Mouse (Mus musculus) pancreas, adult 10 weeks (tissue): ENCODE data around the gene Snx32. TPM values are rescaled to one million over a fixed set of nuclear protein-coding genes. Genes with fewer than 3 reads are reported as not detected.

Source experiments
- polyA plus RNA-seq: library from polyadenylated mRNA; stranded (reverse); fragments of 350-450 nt; fragmentation: Illumina TruSeq; extraction: RNeasy Lipid Tissue Mini Kit (QIAGEN cat#74804); gene quantifications from one replicate; pipeline ENCODE4 v1.2.3, GENCODE M21; 2015; ENCODE audit warnings: low read depth, low replicate concordance; ENCODE audit not compliant: insufficient read depth

The Snx32 gene
- polyA plus RNA-seq = 3.4 TPM

DNA sequence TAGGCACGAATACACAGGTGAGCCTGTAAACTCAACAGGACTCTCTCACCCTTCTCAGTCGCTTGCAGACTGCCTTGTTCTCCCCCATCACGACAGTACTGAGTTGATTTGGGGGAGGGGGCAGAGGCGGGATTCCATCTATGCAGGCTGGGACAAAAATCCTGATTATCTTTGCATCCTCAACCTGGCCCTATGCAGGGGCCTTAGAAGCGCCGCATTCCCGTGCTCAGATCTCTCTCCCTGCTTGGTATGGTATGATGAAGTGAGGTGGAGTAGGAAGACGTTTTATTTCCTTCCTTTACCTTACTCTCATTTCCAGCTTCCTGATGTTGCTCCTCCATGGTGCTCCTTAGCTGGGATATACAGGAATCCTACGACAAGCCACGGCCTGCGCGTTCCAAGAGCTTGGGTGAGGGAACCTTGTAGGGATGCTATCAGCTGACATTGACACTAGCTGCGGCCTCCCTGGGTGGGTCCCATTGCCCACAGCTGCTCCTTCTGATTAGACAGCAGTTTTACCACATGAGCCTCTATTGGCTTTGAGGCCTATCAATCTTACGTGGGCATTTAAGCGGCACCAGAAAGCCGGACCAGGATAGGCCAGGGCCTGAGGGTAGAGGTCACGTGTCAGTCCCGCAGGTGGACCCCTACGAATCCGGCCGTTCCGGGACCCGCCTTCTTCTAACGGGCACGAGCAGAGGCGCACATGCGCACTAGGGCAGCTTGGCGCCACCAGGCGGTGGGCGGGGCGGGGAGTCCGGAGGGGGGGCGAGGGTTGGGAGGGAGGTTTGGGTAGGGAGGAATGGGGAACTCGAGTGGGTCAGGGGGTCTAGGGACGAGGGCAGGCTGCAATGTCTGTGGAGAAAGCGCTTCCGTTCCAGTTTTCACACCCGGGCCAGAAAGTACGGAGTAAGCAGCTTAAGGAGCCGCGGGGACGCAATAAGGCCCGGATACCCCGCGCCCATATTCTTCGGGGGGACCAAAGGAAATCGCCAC is at the start of gene Snx32:
Gene Snx32 (minus strand): TSS at position 508 of the 996 bp plus-strand sequence.

DNA sequence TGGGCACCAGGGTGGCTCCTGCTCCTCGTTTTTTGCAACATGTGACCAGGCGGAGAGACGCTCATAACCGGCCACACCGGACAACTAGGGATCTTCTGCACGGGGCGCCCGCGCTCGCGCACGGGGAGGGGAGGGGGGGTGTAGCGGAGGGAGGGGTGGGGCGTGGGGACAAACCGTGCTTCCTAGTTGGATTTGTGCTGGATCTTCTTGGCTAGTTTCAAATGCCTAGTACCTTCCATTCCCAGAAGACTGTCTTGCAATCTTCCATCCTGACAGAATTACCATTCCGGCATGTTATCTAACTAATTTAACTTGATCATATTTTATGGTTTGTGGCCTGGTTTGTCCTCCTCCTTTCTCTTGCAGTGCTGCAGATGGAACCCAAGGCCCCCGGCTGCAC is 6.7 kb downstream of the Snx32 start, which contains the start of gene 1700020D05Rik:
Gene 1700020D05Rik (minus strand): TSS at position 101 of the 400 bp plus-strand sequence.

DNA sequence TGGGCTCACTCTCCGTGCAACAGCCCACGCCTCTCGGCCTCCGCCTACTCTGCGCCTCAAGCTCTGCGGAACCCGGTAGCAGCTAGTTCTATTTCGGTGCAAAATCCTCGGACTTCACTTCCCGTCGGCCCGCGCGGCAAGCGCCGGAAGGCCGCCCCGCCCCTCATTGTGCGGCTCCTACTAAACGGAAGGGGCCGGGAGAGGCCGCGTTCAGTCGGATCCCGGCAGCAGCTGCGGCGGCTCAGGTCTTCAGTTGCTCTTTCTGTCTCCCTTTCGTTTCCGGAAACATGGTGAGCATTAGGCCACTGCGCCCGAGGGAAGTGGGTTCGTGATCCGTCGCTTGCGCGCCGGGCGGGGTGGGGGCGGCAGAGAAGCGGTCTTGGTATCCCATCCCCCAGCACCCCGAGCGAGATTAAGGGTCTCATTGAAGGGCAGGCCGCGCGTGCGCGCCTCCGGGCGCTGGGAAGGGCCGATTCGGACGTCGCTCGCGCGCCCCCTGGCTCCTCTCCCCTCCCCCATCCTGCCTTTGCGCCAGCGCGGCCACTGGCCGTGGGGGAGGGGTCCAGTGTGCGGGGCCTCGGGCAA is 19.9 kb downstream of the Snx32 start, which contains the start of gene Cfl1:
Gene Cfl1 (plus strand): TSS at position 143 of the 585 bp plus-strand sequence.

DNA sequence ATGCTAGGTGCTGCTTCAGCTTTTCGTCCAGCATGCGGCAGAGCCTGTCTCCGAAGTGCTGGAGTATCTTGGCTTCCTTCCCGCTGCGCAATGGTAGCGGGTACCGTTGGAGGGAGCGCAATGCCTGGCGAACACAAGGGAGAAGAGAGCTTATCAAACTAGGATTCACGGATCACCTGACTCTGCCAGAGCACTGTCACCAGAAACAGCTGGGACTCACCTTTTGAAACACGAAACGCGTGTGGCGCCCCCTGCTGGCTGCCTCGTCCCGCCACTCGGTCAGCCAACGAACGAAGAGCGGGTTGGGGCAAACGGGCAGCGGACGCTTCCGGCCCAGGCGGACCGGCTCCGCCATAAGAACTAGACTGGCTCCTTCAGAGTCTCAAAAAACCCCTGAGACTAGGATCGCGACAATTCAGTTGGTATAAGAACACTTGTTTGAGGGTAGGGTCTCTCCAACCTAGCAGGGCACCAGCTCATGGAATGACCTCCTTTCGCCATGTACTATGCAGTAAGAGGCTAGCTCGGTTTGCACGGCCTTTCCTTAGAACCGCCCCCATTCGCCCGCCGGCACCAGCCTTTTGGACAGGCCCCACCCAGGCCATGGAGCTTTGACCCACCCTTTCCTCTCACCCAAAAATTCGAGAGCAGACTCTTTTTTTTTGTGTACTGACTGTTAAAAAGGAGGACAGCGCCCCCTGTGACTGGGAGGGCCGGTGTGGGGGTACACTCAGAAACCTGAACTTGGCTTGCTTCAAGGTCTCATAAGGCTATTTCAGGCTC is 22.4 kb downstream of the Snx32 start, which contains the start of gene Mus81:
Gene Mus81 (minus strand): TSS at position 635 of the 783 bp plus-strand sequence.

DNA sequence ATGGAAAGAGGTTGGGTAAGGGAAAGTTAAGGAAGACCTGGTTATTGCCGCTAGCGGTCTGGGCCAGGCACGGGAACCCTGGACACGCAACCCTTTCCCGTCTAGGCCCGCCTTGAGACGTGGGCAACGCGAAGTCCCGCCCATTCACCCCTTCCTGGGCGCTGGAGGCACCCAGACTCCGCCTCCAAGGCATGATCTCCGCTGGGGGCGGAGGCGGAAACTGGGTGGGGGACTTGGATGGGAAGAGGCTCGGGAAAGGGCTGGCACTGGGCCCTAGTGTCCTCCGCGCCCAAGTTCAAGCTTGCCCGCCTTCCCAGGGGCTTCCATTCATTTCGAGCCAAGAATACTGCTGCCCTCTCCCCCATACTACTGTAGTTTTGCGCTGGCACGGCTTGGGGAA is 36.6 kb downstream of the Snx32 start, which contains the start of gene Efemp2:
Gene Efemp2 (plus strand): TSS at position 235 of the 400 bp plus-strand sequence.

DNA sequence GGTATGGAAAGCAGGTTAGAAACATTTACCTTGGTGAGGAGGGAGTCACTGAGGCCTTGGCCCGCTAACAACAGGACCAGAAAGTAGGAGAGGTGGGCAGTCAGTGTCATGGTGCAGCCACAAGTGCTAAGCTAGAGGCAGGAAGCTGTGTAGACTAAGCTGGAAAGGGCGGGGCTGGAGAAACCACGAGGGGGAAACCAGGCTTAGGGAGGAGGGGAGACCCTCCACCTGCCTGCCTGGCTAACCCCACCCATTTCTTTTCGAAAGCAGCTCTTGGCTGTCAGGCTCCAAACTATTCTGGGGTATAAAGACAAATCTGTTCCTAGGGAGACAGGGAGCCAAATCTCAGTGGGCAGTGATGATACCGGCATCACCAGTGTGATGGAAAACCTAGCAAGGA is 42.0 kb downstream of the Snx32 start, which contains the start of gene Ctsw:
Gene Ctsw (minus strand): TSS at position 134 of the 400 bp plus-strand sequence.

DNA sequence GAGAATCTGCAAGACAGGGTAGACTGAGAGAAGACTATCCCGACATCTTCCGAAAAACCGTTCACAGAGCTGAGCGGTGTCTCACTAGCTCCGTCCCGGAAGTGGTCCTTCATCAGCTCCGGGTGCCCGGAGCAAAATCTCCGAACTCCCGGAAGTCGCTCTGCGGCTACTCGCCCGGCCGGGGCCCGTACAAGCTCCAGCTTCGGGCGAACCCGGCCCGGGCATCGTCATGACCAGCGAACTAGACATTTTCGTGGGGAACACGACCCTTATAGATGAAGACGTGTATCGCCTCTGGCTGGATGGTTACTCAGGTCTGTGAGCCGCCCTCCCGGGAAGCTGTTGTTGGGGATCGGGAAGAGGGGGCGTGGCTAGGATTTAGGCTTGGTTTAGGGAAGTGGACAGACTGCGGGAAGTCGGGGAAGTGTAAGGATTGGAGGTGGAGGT is 49.9 kb downstream of the Snx32 start, which contains the start of gene Fibp:
Gene Fibp (plus strand): TSS at position 151 of the 447 bp plus-strand sequence.

DNA sequence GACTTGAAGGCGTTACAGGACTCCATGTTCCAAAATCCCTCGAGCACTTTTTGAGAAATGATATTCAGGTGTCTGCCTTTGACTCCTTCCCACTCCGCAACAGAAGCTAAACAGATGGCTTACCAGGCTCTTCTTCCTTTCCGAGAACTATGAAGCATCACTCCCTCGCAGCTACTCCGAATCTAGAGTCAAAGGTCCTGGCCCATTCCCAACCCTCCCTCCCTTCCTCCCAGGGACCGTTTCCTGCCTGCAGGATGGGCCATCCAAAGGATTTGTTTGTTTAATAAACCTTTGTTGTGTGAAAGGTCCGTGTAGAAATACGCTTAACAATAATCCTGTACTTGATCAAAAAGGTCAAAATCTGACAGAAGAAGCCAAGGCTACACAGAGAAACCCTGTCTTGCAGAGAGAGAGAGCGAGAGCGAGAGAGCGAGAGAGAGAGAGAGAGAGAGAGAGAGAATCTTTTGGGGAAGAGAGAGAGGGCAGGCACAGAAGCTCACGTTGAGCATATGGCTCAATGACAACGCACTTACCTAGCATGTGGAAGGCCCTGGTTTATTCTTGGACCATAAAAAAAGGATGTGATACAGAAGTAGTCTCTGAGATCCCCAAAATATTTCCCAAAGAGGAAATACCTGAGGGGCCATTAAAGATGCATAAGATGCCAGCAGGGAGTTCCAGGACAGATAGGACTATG is 52.4 kb downstream of the Snx32 start, which contains the start of gene Ccdc85b:
Gene Ccdc85b (minus strand): TSS at position 149 of the 697 bp plus-strand sequence.

DNA sequence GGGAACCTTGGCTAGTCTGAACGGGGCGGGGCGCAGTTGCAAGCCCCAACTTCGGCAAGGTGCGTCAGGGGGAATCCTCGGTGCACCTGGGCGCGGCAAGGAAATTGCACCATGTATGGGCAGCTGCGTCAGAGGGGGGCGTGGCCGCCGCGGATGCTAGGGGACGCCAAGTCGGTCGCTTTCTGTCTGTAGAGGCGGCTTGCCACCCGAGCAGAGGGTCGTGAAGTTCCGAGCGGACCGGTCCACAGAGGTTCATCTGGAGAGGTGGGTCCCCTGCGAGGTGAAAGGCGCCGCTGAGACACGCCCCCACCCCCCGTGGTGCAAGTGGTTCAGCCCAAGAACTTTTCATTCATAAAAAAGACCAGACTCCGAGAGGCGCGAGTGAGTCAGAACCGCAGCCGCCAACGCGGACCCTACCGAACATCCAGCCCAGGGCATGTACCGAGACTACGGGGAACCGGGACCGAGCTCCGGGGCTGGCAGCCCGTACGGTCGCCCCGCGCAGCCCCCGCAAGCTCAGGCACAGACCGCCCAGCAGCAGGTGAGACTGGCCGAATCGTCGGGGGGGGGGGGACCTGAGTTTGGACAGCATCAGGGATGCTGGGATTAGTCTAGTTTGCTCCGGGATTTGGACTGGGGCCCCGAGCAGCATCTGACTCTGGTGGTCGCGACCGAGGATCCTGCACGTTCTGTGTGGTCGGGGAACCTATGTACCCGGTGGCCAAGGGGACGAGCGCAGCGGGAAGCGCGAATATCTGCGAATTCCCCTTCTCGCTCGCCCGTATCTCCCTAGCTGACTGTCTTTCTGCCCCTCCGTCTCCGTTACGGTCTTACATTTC is 62.6 kb downstream of the Snx32 start, which contains the start of gene Fosl1:
Gene Fosl1 (plus strand): TSS at position 33 of the 839 bp plus-strand sequence.

Other genes with a start within 250 kb of the Snx32 start
- gene Pacs1, start 237.4 kb downstream of the Snx32 start, polyA plus RNA-seq = 3.9 TPM
- gene Sf3b2, start 215.1 kb downstream of the Snx32 start, polyA plus RNA-seq = 39.5 TPM
- gene Gal3st3, start 212.2 kb downstream of the Snx32 start, polyA plus RNA-seq = not detected
- gene Catsper1, start 174.8 kb downstream of the Snx32 start, polyA plus RNA-seq = not detected
- gene Cst6, start 161.0 kb downstream of the Snx32 start, polyA plus RNA-seq = 3.7 TPM
- gene Eif1ad, start 143.8 kb downstream of the Snx32 start, polyA plus RNA-seq = 6.5 TPM
- 29.9 TPM for gene Banf1, start 143.4 kb downstream of the Snx32 start, polyA plus RNA-seq
- gene Sart1, start 121.8 kb downstream of the Snx32 start, polyA plus RNA-seq = 47.0 TPM
- gene Tsga10ip, start 108.0 kb downstream of the Snx32 start, polyA plus RNA-seq = 6.0 TPM
- 51.3 TPM for gene Drap1, start 85.6 kb downstream of the Snx32 start, polyA plus RNA-seq
- 12.1 TPM for gene AI837181, start 85.4 kb downstream of the Snx32 start, polyA plus RNA-seq
- gene Fosl1, start 63.0 kb downstream of the Snx32 start, polyA plus RNA-seq = not detected
- gene Ccdc85b, start 52.6 kb downstream of the Snx32 start, polyA plus RNA-seq = 5.0 TPM
- 29.7 TPM for gene Fibp, start 49.9 kb downstream of the Snx32 start, polyA plus RNA-seq
- gene Ctsw, start 42.0 kb downstream of the Snx32 start, polyA plus RNA-seq = 0.92 TPM
- gene Efemp2, start 36.6 kb downstream of the Snx32 start, polyA plus RNA-seq = 8.8 TPM
- 14.4 TPM for gene Mus81, start 22.1 kb downstream of the Snx32 start, polyA plus RNA-seq
- gene Cfl1, start 20.1 kb downstream of the Snx32 start, polyA plus RNA-seq = 65.0 TPM
- gene 1700020D05Rik, start 6.8 kb downstream of the Snx32 start, polyA plus RNA-seq = not detected
- gene Ovol1, start 50.1 kb upstream of the Snx32 start, polyA plus RNA-seq = 0.89 TPM
- 0.85 TPM for gene Ap5b1, start 57.5 kb upstream of the Snx32 start, polyA plus RNA-seq
- gene Rnaseh2c, start 91.3 kb upstream of the Snx32 start, polyA plus RNA-seq = 19.0 TPM
- 10.2 TPM for gene Kat5, start 99.7 kb upstream of the Snx32 start, polyA plus RNA-seq
- 13.3 TPM for gene Rela, start 126.9 kb upstream of the Snx32 start, polyA plus RNA-seq
- gene Sipa1, start 153.2 kb upstream of the Snx32 start, polyA plus RNA-seq = 14.3 TPM
- 13.6 TPM for gene Map3k11, start 178.2 kb upstream of the Snx32 start, polyA plus RNA-seq
- gene Pcnx3, start 178.4 kb upstream of the Snx32 start, polyA plus RNA-seq = 20.4 TPM
- gene Kcnk7, start 193.8 kb upstream of the Snx32 start, polyA plus RNA-seq = not detected
- gene Ehbp1l1, start 215.8 kb upstream of the Snx32 start, polyA plus RNA-seq = 4.9 TPM
- 21.9 TPM for gene Fam89b, start 219.1 kb upstream of the Snx32 start, polyA plus RNA-seq
- gene Ltbp3, start 230.4 kb upstream of the Snx32 start, polyA plus RNA-seq = 44.0 TPM